Mouse (Mus musculus): Measurements from ENCODE around the gene Olfml3. TPM values are rescaled to one million over a fixed set of nuclear protein-coding genes. Genes with fewer than 3 reads are reported as not detected.
A peak's percentile ranks its signal among the peaks of the same experiment; 100 is the strongest.

The Olfml3 gene
- polyA plus RNA-seq, 1 experiment from 2014 or later: 13.1 TPM

DNA sequence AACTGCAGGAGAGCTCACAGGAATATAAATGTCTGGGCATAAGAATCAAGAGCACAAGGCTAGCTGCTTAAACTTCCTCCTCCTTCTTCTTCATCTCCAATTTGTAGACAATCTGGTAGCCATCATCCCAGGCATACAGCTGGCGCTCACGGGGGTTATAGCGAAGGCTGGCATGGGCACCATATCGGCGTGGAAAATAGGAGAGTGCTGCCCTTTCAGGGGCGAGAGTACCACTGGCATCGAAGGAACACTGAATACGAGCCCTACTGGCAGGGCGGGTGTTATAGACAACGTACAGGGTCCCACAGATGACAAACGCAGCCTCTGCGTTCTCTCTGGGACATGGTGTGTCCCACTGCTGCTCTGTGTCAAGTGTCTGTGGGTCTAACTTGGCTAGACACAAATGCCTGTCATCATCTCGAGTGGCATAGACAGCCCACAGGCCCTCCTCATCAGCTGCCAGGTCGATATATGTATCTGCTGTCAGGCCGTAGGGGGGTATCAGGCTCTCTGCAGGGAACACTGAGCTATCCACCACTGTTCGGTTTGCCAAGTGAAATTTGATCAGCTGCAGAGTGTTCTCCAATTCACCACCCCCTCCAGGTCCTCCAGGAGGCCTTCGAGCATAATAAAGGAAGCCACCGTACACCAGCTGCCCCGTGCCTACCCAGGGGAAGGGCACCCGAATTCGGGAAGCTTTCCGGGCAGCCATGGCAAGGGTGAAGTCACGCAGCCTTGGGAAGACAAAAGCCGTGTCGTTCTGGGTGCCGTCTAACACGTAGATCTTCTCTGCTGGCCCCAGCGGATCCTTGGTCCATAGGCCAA lies 1.8 kb downstream of the Olfml3 start:
- Histone ChIP-seq H3K4me3 (ENCODE audit: low read depth, low read length) (peak overlapping the region; percentile 31; the same call in 1 of the 2 replicates), H3K4me2 (replicated peaks; ENCODE audit: low read depth) (peak overlapping the region; percentile 66), H3K36me3 (ENCODE audit: control insufficient read depth, insufficient read depth) (peaks cover 6% of the 10 kb centered on the region; the same call in 1 of the 2 replicates), H3K4me1 (replicated peaks; ENCODE audit: control insufficient read depth, insufficient read depth, low read length) (no peaks in the 10 kb centered on the region), H3K27ac (ENCODE audit: low read depth, low read length) (no peak overlapping the region; the same call in 1 of the 2 replicates), H3K9ac (ENCODE audit: low read depth, low read length) (0 out of 2 replicates have a peak overlapping the region, but pooled peaks have one; percentile 22), H3K9me3 (ENCODE audit: control insufficient read depth) (no peaks in the 10 kb centered on the region), H3K27me3 (replicated peaks; ENCODE audit: control insufficient read depth, insufficient read depth, low read length) (no peaks in the 10 kb centered on the region)
- TF ChIP-seq CTCF (IDR thresholded peaks at IDR 0.05; ENCODE audit: low read depth): no peak
- 72% methylated on average over 28 of the region's 28 CpGs for WGBS
- ATAC-seq: no peak

DNA sequence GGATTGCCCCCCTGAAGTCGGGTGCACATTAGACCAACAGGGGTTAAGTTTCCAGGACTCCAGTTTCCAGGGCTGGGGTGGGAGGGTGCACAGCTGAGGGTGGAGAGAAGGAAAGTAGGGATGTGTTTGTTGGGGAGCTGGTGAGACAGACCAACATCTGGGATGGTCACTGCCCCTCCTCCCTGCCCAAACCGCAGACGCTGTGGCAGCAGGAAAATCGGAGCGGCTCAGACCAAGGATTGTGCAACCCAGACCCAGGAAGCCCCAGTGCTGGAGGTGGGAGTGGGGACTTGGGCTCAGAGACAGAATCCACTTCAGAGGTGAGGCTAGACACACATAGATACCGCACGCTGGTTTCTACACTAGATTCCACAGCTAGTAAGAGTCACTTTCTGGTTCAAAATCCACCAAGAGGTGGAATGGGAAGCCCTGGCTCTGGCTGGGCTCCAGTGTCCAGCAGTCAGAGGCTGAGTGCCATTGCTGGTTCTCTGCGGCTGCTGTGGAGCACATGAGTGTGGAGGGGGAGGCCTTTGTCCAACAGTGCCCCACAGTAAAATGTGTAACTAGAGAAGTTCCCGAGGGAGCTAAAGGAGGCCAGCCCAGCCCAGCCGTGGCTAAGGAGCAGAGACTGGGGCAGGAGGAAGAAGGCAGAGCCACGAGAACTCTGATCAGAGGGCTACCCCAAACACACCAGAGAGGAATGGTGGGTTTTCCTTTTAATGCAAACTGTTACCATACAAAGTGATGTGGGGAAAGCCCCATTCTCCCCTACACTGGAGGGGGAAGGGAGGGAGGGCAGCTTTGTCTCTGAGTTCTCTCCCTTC lies 2.9 kb downstream of the Olfml3 start:
- TF ChIP-seq CTCF (IDR thresholded peaks at IDR 0.05; ENCODE audit: low read depth): no peak
- no peak overlapping the region; the same call in 1 of the 2 replicates for H3K4me3 ChIP-seq (ENCODE audit: low read depth, low read length)
- no peak for ATAC-seq

DNA sequence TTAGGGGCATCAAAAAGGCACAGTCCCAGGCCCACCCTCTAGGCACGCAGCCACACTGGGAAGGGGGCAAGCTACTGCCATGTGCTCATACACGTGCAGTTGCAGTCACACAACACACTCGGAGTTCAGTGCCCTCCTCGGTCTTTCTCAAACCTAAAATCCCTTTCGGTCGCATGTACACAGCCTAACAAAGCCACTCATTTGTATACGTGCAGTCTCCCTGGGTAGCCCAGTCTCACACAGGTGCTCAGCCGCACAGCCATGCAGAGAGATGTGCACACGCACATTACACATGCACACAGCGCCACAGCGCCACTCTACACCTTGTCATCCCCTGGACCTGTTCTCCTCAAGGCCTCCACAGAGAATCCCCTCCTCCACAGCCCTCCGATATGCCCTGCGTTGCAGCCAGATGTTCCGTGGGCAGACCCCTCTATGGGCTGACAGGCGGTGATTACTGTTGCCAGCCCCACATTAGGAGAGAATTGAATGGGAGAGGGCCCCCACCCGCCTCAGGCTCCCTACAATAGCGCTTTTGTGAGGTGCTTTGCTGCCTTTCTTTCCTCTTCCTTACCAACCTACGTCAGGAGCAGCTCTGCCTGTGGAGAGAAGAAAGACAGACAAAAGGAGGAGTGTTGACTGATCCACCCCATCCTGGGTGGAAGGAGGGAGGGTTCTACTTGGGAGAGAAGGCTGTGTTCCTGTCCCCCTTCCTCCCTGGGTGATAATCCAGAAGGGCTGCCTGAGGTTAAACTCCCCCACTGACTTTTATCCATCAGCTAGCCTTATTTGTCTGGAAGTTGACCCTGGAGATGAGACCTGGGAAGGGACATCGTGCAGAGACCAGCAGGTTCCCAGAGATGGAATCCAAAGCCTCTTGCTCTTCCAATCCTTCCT lies 3.8 kb downstream of the Olfml3 start:
- Histone ChIP-seq H3K27ac (ENCODE audit: low read depth, low read length) (no peak overlapping the region), H3K4me2 (replicated peaks; ENCODE audit: low read depth) (peak overlapping the region; percentile 35; the same call in 1 of the 2 replicates), H3K4me1 (replicated peaks; ENCODE audit: control insufficient read depth, insufficient read depth, low read length) (no peaks in the 10 kb centered on the region), H3K9me3 (ENCODE audit: control insufficient read depth) (no peaks in the 10 kb centered on the region), H3K36me3 (ENCODE audit: control insufficient read depth, insufficient read depth) (peaks cover 6% of the 10 kb centered on the region; the same call in 1 of the 2 replicates), H3K27me3 (replicated peaks; ENCODE audit: control insufficient read depth, insufficient read depth, low read length) (no peaks in the 10 kb centered on the region), H3K9ac (ENCODE audit: low read depth, low read length) (no peak overlapping the region), H3K4me3 (ENCODE audit: low read depth, low read length) (no peak overlapping the region; the same call in 1 of the 2 replicates)
- no peak for ATAC-seq
- no peak for TF ChIP-seq CTCF (IDR thresholded peaks at IDR 0.05; ENCODE audit: low read depth)
- 53% methylated on average over 19 of the region's 19 CpGs for WGBS

More for the DNA sequence above, 2.9 kb downstream of the Olfml3 start:
- no peak overlapping the region; the same call in 1 of the 2 replicates for H3K27ac ChIP-seq (ENCODE audit: low read depth, low read length)
- peaks cover 6% of the 10 kb centered on the region; the same call in 1 of the 2 replicates for H3K36me3 ChIP-seq (ENCODE audit: control insufficient read depth, insufficient read depth)
- H3K27me3 ChIP-seq (replicated peaks; ENCODE audit: control insufficient read depth, insufficient read depth, low read length): no peaks in the 10 kb centered on the region
- H3K4me1 ChIP-seq (replicated peaks; ENCODE audit: control insufficient read depth, insufficient read depth, low read length): no peaks in the 10 kb centered on the region
- 23% methylated on average over 11 of the region's 11 CpGs for WGBS
- peak overlapping the region; percentile 35 for H3K4me2 ChIP-seq (replicated peaks; ENCODE audit: low read depth)
- H3K9ac ChIP-seq (ENCODE audit: low read depth, low read length): no peak overlapping the region
- H3K9me3 ChIP-seq (ENCODE audit: control insufficient read depth): no peaks in the 10 kb centered on the region

DNA sequence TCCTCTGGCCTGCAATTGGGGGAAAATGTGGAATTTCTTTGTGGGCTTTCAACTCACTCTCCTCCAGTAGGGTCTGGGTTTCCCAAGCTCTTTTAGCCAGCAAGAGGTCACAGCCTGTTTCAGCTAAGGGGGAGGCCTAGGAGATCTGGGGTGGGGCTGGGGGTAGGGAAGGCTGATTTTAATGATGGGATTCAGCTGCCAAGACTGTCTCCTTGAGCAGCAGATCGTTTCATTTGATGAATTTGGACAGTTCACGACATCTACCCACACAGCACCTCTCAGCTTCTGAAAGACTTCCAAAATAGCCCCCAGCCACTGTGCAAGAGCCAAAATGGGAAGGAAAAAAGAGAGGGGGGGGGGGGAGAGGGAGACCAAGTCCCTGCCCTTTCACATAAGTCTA lies 4.6 kb downstream of the Olfml3 start:
- Histone ChIP-seq H3K4me1 (replicated peaks; ENCODE audit: control insufficient read depth, insufficient read depth, low read length) (no peaks in the 10 kb centered on the region), H3K9me3 (ENCODE audit: control insufficient read depth) (no peaks in the 10 kb centered on the region), H3K9ac (ENCODE audit: low read depth, low read length) (no peak overlapping the region), H3K36me3 (ENCODE audit: control insufficient read depth, insufficient read depth) (peaks cover 6% of the 10 kb centered on the region; the same call in 1 of the 2 replicates), H3K27ac (ENCODE audit: low read depth, low read length) (no peak overlapping the region), H3K4me3 (ENCODE audit: low read depth, low read length) (no peak overlapping the region), H3K4me2 (replicated peaks; ENCODE audit: low read depth) (no peak overlapping the region), H3K27me3 (replicated peaks; ENCODE audit: control insufficient read depth, insufficient read depth, low read length) (no peaks in the 10 kb centered on the region)
- no peak for ATAC-seq
- TF ChIP-seq CTCF (IDR thresholded peaks at IDR 0.05; ENCODE audit: low read depth): no peak
- WGBS: 43% methylated on average over 2 of the region's 2 CpGs

DNA sequence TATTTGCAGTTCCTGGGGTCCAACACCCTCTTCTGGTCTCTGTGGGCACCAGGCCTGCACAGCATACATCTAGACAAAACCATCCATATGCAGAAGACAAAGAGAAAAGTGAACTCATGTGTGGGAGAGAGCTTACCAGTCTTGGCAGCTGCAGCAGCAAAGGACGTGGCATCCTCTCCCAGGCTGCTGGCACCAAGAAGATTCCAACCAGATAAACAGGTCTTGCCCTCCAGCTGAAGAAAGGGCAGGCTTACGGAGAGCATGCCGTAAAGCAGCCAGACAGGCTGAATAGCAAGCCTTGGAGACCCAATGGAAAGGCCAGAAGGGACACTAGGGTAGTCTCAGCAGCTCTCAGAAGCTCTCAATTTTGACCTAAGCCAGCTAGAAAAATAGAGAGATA lies 5.7 kb downstream of the Olfml3 start:
- ATAC-seq: no peak
- 89% methylated on average over 3 of the region's 3 CpGs for WGBS
- Histone ChIP-seq H3K9ac (ENCODE audit: low read depth, low read length) (no peak overlapping the region), H3K4me2 (replicated peaks; ENCODE audit: low read depth) (no peak overlapping the region), H3K4me1 (replicated peaks; ENCODE audit: control insufficient read depth, insufficient read depth, low read length) (no peaks in the 10 kb centered on the region), H3K4me3 (ENCODE audit: low read depth, low read length) (no peak overlapping the region), H3K9me3 (ENCODE audit: control insufficient read depth) (no peaks in the 10 kb centered on the region), H3K27ac (ENCODE audit: low read depth, low read length) (no peak overlapping the region), H3K27me3 (replicated peaks; ENCODE audit: control insufficient read depth, insufficient read depth, low read length) (no peaks in the 10 kb centered on the region), H3K36me3 (ENCODE audit: control insufficient read depth, insufficient read depth) (peaks cover 6% of the 10 kb centered on the region; the same call in 1 of the 2 replicates)
- TF ChIP-seq CTCF (IDR thresholded peaks at IDR 0.05; ENCODE audit: low read depth): no peak

Measured in intestine, postnatal 0 days (tissue).